Comparison of ENCODE assay signal across 8 mouse cellular contexts in genomic region chr14:79586499-79587138, GRCm38 (mm10). TPM values are rescaled to one million over a fixed set of nuclear protein-coding genes. Genes with fewer than 3 reads are reported as not detected.
DNase-seq lines count a peak whose midpoint lies in the region; ATAC-seq and TF ChIP-seq lines count a peak whose summit lies in the region.

No protein-coding gene starts in this region.

- peak overlapping the region; percentile 99 for H3K27ac ChIP-seq in heart, embryonic 10.5 days
- H3K27ac ChIP-seq in ES-E14 (ENCODE audit: insufficient read depth, low read depth, low read length, poor library complexity, severe bottlenecking) (peak overlapping the region; percentile 96), macrophage (peak overlapping the region; percentile 80)
- peak overlapping the region; percentile 94 to 98 for H3K27ac ChIP-seq in heart, embryonic 14.5 days (replicated peaks in 1 of 2; ENCODE audit: control insufficient read depth in 1 of 2, insufficient read depth in 1 of 2, low read depth in 2 of 2, low read length in 2 of 2)

- peak overlapping the region; percentile 93 for H3K9ac ChIP-seq in ES-E14 (ENCODE audit: insufficient read depth, low read depth, low read length, poor library complexity, severe bottlenecking)
- peak overlapping the region; percentile 85 for H3K9ac ChIP-seq in heart, embryonic 14.5 days (ENCODE audit: low read length)

- H3K4me3 ChIP-seq in heart, embryonic 10.5 days = peak overlapping the region; percentile 75
- H3K4me3 ChIP-seq in ES-E14 (ENCODE audit: insufficient read depth in 1 of 2, low read depth in 1 of 2, low read length in 2 of 2, poor library complexity in 1 of 2, severe bottlenecking in 1 of 2) = peak overlapping the region; percentile 83 to 96
- peak overlapping the region; percentile 64 to 84 for H3K4me3 ChIP-seq in heart, embryonic 14.5 days (ENCODE audit: control insufficient read depth in 1 of 2, insufficient read depth in 1 of 2, low read depth in 1 of 2, low read length in 2 of 2)
- H3K4me3 ChIP-seq in macrophage (ENCODE audit: inconsistent target) = peak overlapping the region; percentile 98

- 29% methylated on average over 16 of the region's 16 CpGs for WGBS in heart, embryonic 10.5 days
- 32% methylated on average over 16 of the region's 16 CpGs for WGBS in heart, embryonic 14.5 days
- WGBS in macrophage (ENCODE audit: missing documents) = 35% methylated on average over 16 of the region's 16 CpGs

- H3K36me3 ChIP-seq in heart, embryonic 10.5 days = peaks cover 5% of the 10 kb centered on the region; the same call in 1 of the 2 replicates
- H3K36me3 ChIP-seq in ES-E14 (ENCODE audit: control insufficient read depth, insufficient read depth, low read length, poor library complexity, severe bottlenecking) (no peaks in the 10 kb centered on the region), macrophage (ENCODE audit: inconsistent target) (peaks cover 13% of the 10 kb centered on the region; the same call in 1 of the 2 replicates)
- peaks cover 7% of the 10 kb centered on the region; the same call in 1 of the 2 replicates for H3K36me3 ChIP-seq in heart, embryonic 14.5 days (ENCODE audit: control insufficient read depth, insufficient read depth, low read length)

- no peak for ATAC-seq in heart, embryonic 14.5 days (ENCODE audit: insufficient number of reproducible peaks, insufficient read depth, low FRiP score, low read depth)

- no peaks in the 10 kb centered on the region for H3K9me3 ChIP-seq in heart, embryonic 10.5 days
- no peaks in the 10 kb centered on the region for H3K9me3 ChIP-seq in ES-E14 (ENCODE audit: control insufficient read depth, insufficient read depth, low read depth, low read length)
- no peaks in the 10 kb centered on the region for H3K9me3 ChIP-seq in heart, embryonic 14.5 days (ENCODE audit: control insufficient read depth, low read length)

- peaks cover 40% of the 10 kb centered on the region for H3K79me2 ChIP-seq in macrophage (ENCODE audit: inconsistent target)

- peak overlapping the region; percentile 81 for H3K4me2 ChIP-seq in heart, embryonic 14.5 days (ENCODE audit: low read length)

- DNase-seq in heart, embryonic 10.5 days (ENCODE audit: low spot score) = no peak
- DNase-seq in heart, adult 9 months (ENCODE audit: low spot score in 2 of 2) = no peak
- DNase-seq in ES-E14 (ENCODE audit: low read depth, low spot score) = no peak
- no peak for DNase-seq in thymus, postnatal 14 days
- no peak for DNase-seq in spleen, postnatal 36 days (ENCODE audit: low spot score in 2 of 2)
- no peak for DNase-seq in spleen, postnatal 10 days (ENCODE audit: low spot score in 2 of 2)

- no peaks in the 10 kb centered on the region for H3K27me3 ChIP-seq in heart, embryonic 10.5 days (ENCODE audit: insufficient read depth, poor library complexity, severe bottlenecking)
- no peaks in the 10 kb centered on the region for H3K27me3 ChIP-seq in heart, embryonic 14.5 days (ENCODE audit: control insufficient read depth, insufficient read depth, low read length)

- H3K4me1 ChIP-seq in heart, embryonic 10.5 days = peaks cover 16% of the 10 kb centered on the region
- H3K4me1 ChIP-seq in ES-E14 (ENCODE audit: control insufficient read depth in 2 of 2, insufficient read depth in 2 of 2, low read length in 2 of 2, poor library complexity in 1 of 2) = peaks cover 13 to 19% of the 10 kb centered on the region in 2 experiments
- H3K4me1 ChIP-seq in heart, embryonic 14.5 days (ENCODE audit: control insufficient read depth in 2 of 2, insufficient read depth in 2 of 2, low read length in 2 of 2) = peaks cover 5 to 16% of the 10 kb centered on the region in 2 experiments

- in situ Hi-C loops in ES-E14 (cut with MboI; ENCODE audit: low sequenced_read_pairs in 2 of 2, unreplicated experiment in 2 of 2) = no loop called here

TF ChIP-seq in ES-E14, 5 proteins besides CTCF, POLR2A, EP300 and RAD21:
- no peak for TF ChIP-seq ZNF384 (IDR thresholded peaks at IDR 0.05; ENCODE audit: low read depth, low read length)

RNA-seq across cellular contexts. Expression of gene Sugt1, which starts 0.9 kb away (rescaled TPM):
- 106 and 123 TPM in 2 replicates for polyA plus RNA-seq in heart, embryonic 10.5 days (2016; fragmentation: Nextera tagmentation; extraction: Ambion mirVana)
- total RNA-seq in ES-E14 (2012; rRNA removed) = 93.7 and 115 TPM in 2 replicates
- polyA plus RNA-seq in heart, embryonic 14.5 days (2014; fragmentation: Nextera tagmentation; extraction: Ambion mirVana) = 111 and 122 TPM in 2 replicates
- total RNA-seq in macrophage (2018; cell fraction: chromatin; rRNA removed) = 100 to 1,000 TPM in 5 of 26 experiments, 10 to 100 TPM in 21; 46.6 to 140 (median 74.5) TPM
- 10 to 100 TPM; 55.8 to 99.1 (median 76.8) TPM for total RNA-seq in macrophage (2018; cell fraction: cytosol; rRNA removed)
- 10 to 100 TPM; 24.4 to 83.0 (median 38.6) TPM for total RNA-seq in macrophage (2018; cell fraction: nucleus; rRNA removed)
- polyA plus RNA-seq in macrophage (2018) = 49.7 to 86.9 TPM (median 67.8 TPM) in 3 replicates
